Mouse (Mus musculus) liver, postnatal 0 days (tissue): ENCODE data around the gene Ifit1.

Experiments used
- CTCF ChIP-seq: sonication (generic); IDR thresholded peaks from 2 replicates; pipeline ENCODE4 v1.5.1; 2016; ENCODE audit warnings: antibody characterized with exemption, low read depth
- EP300 ChIP-seq: IDR thresholded peaks from 2 replicates; pipeline ENCODE4 v1.6.1; 2016; ENCODE audit warnings: antibody characterized with exemption, low read depth, mild to moderate bottlenecking

GRCm38 (mm10) chr19:34620871-34621270 is 19.8 kb upstream of the Ifit1 start:
- TF ChIP-seq CTCF (no peak), EP300 (no peak)
